Mouse (Mus musculus) testis, postnatal 14 days (tissue): ENCODE measurements around the gene Ngdn.
"Not testable (repeated sequence)": the region's sequence is repeated elsewhere in the genome, so short reads cannot be mapped to it uniquely, and the experiment has no call there.

ENCODE experiments used
- DNase-seq: peaks from one replicate; pipeline ENCODE4 v3.0.0; 2021; ENCODE audit warnings: low spot score

Ngdn gene

DNA sequence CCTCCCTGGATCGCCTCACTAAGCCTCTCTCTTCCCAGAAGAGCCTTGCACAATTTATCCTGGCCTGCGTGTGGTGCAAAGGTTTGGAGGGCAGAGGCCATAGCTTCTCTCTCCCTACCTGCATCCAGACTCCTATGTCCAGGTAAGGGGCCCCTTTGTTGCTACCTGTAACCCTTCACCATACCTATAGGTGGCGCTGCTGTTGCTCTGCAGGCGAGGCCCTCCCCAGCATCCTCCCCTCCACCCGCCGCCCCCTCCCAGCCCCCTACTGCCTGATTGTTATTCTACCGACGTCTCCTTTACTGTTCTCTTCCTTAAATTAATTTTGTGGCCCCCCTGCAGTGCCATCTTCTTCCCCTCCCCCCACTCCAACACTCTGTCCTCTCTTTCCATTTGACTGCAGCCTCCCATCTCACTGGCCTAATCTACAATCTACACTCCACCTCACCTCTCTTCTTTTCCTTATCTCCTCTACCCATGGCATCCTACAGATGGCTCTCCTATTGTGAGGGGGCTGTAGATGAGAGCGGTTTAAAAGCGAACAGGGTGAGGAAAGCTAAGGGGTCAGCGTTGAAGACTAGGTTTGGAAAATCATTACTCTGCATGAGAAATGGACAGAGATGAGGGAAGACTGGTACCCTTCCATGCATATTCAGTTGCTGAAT, 13.9 kb downstream of the Ngdn start:
- peak; percentile 34 for DNase-seq

DNA sequence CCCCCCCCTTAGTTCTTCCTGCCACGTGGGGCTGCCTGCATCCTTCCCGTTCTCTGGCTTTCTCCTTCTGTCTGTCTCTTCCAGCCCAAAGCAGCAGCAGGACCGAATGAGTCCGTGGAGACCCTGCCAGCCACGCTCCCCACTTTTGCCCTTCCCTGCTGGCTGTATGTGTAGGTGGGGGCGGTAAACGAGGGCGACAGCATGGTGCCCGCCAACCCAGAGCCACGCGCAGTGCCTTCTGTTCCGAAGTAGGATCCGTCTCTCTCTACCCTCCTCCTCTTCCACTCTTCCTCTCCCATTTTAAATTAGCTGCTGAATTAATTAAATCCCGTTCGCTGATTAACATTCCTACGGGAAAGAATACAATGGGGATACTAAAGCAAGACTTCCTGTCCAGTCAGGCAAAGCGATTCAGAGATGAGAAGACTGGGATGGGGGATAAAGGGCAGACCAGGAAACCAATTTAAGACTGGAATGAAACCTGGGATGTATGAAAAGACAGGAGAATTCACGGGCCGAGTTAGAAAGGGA, 17.5 kb downstream of the Ngdn start:
- no peak for DNase-seq

GRCm38 (mm10) chr14:55043694-55044093, 28.4 kb downstream of the Ngdn start:
- DNase-seq: not testable (repeated sequence)

DNA sequence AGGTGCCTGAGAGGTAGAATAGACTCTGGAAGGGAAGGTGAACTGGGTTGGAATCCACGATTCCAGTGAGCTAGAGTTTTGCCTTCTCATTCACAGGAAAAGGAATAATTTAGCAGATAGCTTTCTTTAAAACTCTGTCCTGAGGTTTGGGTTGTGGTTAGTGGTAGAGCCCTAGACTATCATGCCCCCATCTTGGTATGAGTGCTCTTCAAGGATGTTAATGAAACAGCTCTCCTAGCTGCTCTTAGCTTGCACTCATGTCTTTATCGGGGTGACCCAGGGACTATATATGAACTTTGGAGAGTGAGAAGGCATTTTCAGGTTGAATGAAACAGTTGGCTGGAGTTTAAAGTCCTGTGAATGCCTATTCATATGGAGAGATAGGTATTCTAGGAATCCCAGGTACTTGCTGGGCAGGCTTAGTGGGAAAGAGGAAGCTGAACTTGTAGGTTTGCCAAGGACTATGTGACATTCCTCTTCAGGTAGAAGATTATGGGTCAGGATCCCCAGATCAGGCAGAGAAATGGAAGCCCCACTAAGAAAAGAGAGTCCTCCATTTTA, 32.8 kb downstream of the Ngdn start:
- DNase-seq: no peak

DNA sequence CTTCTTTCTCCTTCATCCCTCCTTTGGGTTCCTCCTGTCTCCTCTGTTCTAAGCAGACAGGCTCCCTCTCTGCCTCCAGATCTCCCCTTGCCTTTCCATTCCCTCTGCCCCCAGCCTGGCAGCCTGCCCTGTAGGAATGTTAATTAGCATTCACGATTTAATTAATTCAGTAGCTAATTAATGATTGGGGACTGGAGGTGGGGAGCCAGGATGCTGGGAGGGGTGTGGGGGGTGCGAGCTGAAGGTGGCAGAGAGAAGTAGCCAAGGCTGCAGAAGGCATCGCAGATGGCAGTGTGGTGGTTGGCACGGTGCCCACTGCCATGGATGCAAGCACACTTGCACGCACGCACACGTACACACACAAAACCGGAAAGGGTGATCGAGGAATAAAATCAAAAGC, 37.2 kb downstream of the Ngdn start:
- DNase-seq: no peak

DNA sequence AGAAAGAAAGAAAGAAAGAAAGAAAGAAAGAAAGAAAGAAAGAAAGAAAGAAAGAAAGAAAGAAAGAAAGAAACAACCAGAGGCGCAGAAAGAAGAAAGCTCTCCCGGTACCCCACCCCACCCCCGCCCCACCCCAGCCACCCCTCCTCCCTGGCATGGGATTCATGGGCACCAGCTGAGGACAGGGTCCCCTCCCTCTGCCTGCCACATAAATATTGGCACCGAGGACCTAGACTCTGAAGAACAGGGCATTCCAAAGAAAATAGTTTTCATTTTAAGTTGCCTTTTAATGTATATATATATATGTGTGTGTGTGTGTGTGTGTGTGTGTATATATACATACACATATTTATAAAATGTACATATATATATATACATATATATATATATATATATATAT, 37.8 kb downstream of the Ngdn start:
- DNase-seq: no peak

GRCm38 (mm10) chr14:55053708-55054190, 38.5 kb downstream of the Ngdn start:
- DNase-seq: no peak

- no peak for DNase-seq
These were observed 39.0 kb downstream of the Ngdn start for GRCm38 (mm10) chr14:55054191-55054749.

- no peak for DNase-seq
These were observed 40.0 kb downstream of the Ngdn start for GRCm38 (mm10) chr14:55055167-55055834.

DNA sequence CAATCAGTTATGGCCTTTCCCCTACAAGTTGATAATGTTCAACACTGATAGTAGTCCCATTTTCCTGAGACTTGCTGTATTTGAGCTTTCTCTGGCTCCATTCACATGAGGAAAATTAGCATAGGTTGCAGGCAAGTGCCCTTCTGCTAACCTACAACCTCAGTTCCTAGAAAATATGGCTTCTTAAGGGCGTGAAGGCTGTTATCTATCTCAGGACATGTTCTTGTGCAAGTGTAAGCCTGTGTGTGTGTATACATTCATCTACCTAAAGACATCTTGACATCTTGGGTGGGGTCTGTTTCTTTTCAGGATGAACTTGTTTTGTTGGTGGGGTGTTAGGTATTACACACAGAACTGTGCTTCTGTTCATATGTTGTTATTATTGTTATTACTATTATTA, 43.8 kb downstream of the Ngdn start:
- DNase-seq: no peak

GRCm38 (mm10) chr14:55059931-55060330, 44.7 kb downstream of the Ngdn start:
- no peak for DNase-seq

DNA sequence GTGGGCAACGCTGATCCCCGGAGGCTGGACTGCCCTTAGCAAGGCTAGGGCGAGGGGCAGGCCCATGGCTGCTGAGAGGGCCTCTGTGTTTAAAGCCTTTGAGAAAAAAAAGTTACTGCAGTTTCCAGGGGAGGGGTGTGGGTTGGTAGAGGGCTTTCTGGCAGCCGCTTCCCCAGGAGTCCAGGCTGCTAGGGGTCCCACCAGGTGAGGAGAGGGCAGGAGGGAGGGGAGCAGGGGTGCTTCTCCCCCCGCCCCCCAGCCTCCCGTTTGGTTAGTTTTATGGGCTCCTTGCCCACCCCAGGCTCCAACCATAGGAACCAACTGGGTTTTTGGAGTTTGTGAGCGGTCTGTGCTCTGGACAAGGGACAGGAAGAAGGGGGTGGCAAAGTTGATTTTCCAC, 46.6 kb downstream of the Ngdn start:
- no peak for DNase-seq

- DNase-seq: no peak
These were observed 47.4 kb downstream of the Ngdn start for GRCm38 (mm10) chr14:55062626-55063025.

DNA sequence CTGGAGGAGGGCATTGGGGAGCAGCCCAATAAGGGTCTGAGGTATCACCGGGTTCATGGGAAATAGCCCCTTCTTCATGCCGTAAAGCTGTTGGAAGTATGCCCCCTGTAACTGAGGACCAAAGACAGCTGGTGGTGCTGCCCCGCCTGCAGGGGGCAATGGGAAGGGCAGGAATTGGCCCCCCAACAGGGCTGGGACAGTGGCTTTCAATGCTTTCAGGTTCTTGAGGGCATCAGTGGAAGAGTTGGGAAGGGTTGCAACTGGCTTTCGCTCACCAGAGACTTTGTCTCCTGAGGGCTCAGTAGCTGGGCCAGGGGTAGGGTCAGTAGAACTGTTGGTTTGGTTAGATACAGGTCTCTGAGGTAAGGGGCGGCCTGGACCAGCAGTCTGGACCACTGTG, 47.9 kb downstream of the Ngdn start:
- DNase-seq: no peak

DNA sequence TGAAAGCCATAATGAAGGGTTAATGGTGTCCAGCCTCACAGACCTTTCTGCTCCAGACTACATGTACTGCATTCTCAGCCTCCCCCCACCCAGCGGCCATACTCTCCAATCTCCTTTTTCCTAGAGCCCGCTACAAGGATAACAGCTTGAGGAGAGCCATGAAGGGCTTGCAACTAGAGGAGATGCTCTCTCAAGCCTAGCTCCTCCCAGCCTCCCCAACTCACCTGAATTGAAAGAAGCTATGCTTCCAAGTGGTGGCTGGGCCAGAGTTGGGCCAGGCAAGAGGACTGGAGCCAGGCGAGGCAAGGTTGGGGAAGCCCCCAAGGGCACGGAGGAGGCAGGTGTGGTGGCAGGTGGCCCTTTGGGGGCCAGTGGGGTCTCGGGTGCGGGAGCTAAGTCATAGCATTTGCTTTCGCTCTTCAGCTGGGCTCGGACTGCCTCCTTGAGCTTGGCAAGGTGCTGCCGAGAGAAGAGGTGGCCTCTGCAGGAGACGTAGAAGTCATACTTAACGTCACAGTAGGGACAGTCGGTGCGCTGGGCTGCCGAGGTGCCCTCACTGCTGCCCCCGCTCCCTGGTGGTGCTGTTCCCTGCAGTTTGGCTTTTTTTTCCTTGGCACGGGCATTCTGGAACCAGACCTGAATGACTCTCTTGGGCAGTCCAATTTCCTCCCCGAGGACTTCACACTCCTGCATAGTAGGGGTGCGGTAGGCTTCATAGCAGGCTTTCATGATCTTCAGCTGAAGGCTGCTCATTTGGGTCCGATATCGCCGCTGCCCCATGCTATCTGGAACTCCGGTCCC, 48.5 kb downstream of the Ngdn start:
- no peak for DNase-seq

GRCm38 (mm10) chr14:55064481-55065370, 49.5 kb downstream of the Ngdn start:
- DNase-seq: no peak

- DNase-seq: no peak
These were observed 50.1 kb downstream of the Ngdn start for GRCm38 (mm10) chr14:55065391-55065790.

DNA sequence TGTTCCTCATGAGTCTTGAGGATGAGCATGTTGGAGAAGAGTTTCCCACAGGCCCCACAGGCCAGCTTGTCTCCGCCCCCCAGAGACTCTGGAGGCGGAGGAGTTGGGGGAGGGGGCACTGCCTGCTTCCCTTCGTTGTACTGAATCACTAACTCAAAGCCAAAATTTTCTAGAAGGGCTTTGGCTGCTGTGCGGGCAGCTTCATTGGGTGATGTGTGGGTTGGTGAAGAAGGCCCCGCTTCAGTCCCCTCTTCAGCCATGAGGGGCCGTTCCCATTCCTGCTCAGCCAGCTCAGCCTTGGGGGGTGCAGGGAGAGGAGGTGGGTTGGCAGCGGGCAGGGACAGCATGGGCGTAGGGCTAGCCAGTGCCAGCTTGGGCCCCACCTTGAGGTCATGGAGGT, 50.8 kb downstream of the Ngdn start:
- no peak for DNase-seq

- no peak for DNase-seq
These were observed 56.5 kb downstream of the Ngdn start for GRCm38 (mm10) chr14:55071756-55072155.
